Mouse (Mus musculus): Measurements from ENCODE around the gene Dnajc3.

GRCm38 (mm10) chr14:118937533-118938492 is at the start of gene Dnajc3:
- TF ChIP-seq CHD1 (IDR thresholded peaks at IDR 0.05; ENCODE audit: low read depth, low read length) (no peak), EP300 (IDR thresholded peaks at IDR 0.05; ENCODE audit: low read depth in 1 of 2, low read length in 2 of 2) (no peak), GATA1 (IDR thresholded peaks at IDR 0.05; ENCODE audit: low read depth, low read length) (no peak), CTCF (IDR thresholded peaks at IDR 0.05 in 2 of 3, conservative IDR thresholded peaks at IDR 0.05 in 1 of 3; ENCODE audit: control insufficient read depth in 1 of 3, insufficient read depth in 1 of 3, low read depth in 2 of 3, low read length in 3 of 3, poor library complexity in 1 of 3, severe bottlenecking in 1 of 3) (no peak), POLR2A (IDR thresholded peaks at IDR 0.05; ENCODE audit: control insufficient read depth in 1 of 2, insufficient read depth in 1 of 2, low read depth in 1 of 2, low read length in 2 of 2, poor library complexity in 1 of 2) (peak; percentile 34 to 76; a peak in 2 of 4 replicates), MAZ (IDR thresholded peaks at IDR 0.05; ENCODE audit: low read depth, low read length) (no peak; the same call in 1 of the 2 replicates), ZMIZ1 (IDR thresholded peaks at IDR 0.05; ENCODE audit: low read depth, low read length) (peak; percentile 31; the same call in 1 of the 2 replicates), BHLHE40 (IDR thresholded peaks at IDR 0.05; ENCODE audit: borderline replicate concordance, low read depth, low read length) (no peak), ZC3H11A (IDR thresholded peaks at IDR 0.05; ENCODE audit: low read depth, low read length) (no peak)
